ENCODE assay signal across 8 mouse cellular contexts in the genomic region with DNA sequence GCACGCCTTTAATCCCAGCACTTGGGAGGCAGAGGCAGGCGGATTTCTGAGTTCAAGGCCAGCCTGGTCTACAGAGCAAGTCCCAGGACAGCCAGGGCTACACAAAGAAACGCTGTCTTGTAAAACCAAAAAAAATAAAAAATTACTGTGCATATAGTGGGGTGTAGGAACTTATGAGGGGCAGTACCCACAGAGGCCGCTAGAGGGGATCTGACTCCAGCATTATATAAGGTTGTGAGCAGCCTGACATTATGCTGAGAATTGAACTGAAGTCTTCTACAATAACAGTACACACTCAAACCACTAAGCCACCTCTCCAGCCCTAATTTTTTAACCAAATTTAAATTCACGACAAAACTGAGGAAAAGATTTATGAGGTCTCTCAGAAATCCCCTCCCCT. TPM values are rescaled to one million over a fixed set of nuclear protein-coding genes. Genes with fewer than 3 reads are reported as not detected.
DNase-seq lines count a peak whose midpoint lies in the region; ATAC-seq and TF ChIP-seq lines count a peak whose summit lies in the region.

No protein-coding gene starts in this region.

- no peaks in the 10 kb centered on the region for H3K27me3 ChIP-seq in forebrain, embryonic 14.5 days (replicated peaks; ENCODE audit: control insufficient read depth, insufficient read depth, low read length)
- H3K27me3 ChIP-seq in lung, embryonic 14.5 days (ENCODE audit: insufficient read depth, low read length) = no peaks in the 10 kb centered on the region

- 57% methylated on average over 5 of the region's 5 CpGs for WGBS in forebrain, embryonic 14.5 days
- WGBS in lung, embryonic 14.5 days = 44% methylated on average over 5 of the region's 5 CpGs

- peak; percentile 83 for DNase-seq in MN1 (ENCODE audit: low spot score)
- DNase-seq in forebrain, embryonic 14.5 days (ENCODE audit: low spot score) = peak; percentile 78
- DNase-seq in layer of hippocampus, adult 8-10 months (ENCODE audit: low spot score in 2 of 2) = peak; percentile 23 to 63
- DNase-seq in lung, embryonic 14.5 days = peak; percentile 92
- peak; percentile 76 for DNase-seq in thymus, postnatal 4 days

- ATAC-seq in cerebellum, adult (ENCODE audit: insufficient number of reproducible peaks, low FRiP score, low TSS enrichment) = peak; percentile 74
- ATAC-seq in forebrain, embryonic 14.5 days = peak; percentile 95
- ATAC-seq in hematopoietic stem cell, adult 5-6 weeks (replicated peaks in 1 of 2; ENCODE audit: insufficient read depth in 1 of 2, low FRiP score in 2 of 2, low TSS enrichment in 1 of 2, low read depth in 1 of 2, poor library complexity in 2 of 2, severe bottlenecking in 2 of 2) = peak; percentile 93 to 94
- peak; percentile 86 for ATAC-seq in lung, embryonic 14.5 days (ENCODE audit: insufficient read depth)
- ATAC-seq in neutrophil, adult 5-6 weeks (ENCODE audit: extremely low read depth, insufficient number of reproducible peaks, low FRiP score, poor library complexity, severe bottlenecking) = peak; percentile 88

- no peaks in the 10 kb centered on the region for H3K4me1 ChIP-seq in forebrain, embryonic 14.5 days (ENCODE audit: control insufficient read depth, insufficient read depth, low read length)
- no peaks in the 10 kb centered on the region for H3K4me1 ChIP-seq in lung, embryonic 14.5 days (ENCODE audit: insufficient read depth)

- peaks cover 46% of the 10 kb centered on the region for H3K36me3 ChIP-seq in forebrain, embryonic 14.5 days (ENCODE audit: control insufficient read depth, insufficient read depth, low read length)
- H3K36me3 ChIP-seq in lung, embryonic 14.5 days (ENCODE audit: insufficient read depth) = peaks cover 44% of the 10 kb centered on the region

- no peak overlapping the region for H3K27ac ChIP-seq in forebrain, embryonic 14.5 days (ENCODE audit: low read depth, low read length)
- no peak overlapping the region for H3K27ac ChIP-seq in lung, embryonic 14.5 days (ENCODE audit: low read depth)

- H3K9me3 ChIP-seq in forebrain, embryonic 14.5 days (replicated peaks; ENCODE audit: control insufficient read depth, low read length) = no peaks in the 10 kb centered on the region
- H3K9me3 ChIP-seq in lung, embryonic 14.5 days (ENCODE audit: low read depth, low read length) = no peaks in the 10 kb centered on the region

- H3K4me2 ChIP-seq in forebrain, embryonic 14.5 days (ENCODE audit: low read length) = no peak overlapping the region
- H3K4me2 ChIP-seq in lung, embryonic 14.5 days = no peak overlapping the region

- H3K4me3 ChIP-seq in forebrain, embryonic 14.5 days (ENCODE audit: low read depth, low read length) = no peak overlapping the region
- H3K4me3 ChIP-seq in lung, embryonic 14.5 days (ENCODE audit: low read depth, low read length) = no peak overlapping the region

- no peak overlapping the region for H3K9ac ChIP-seq in forebrain, embryonic 14.5 days (ENCODE audit: low read length)
- no peak overlapping the region for H3K9ac ChIP-seq in lung, embryonic 14.5 days

- TF ChIP-seq CTCF in lung, embryonic 14.5 days (IDR thresholded peaks at IDR 0.05; ENCODE audit: low read depth) = peak; percentile 83

RNA-seq across cellular contexts. Expression of a gene that starts 30.2 kb away (rescaled TPM):
- 61.4 and 66.9 TPM in 2 replicates for polyA plus RNA-seq in forebrain, embryonic 14.5 days (2014; fragmentation: Nextera tagmentation; extraction: Ambion mirVana)
- 71.9 and 72.7 TPM in 2 replicates for total RNA-seq in hematopoietic stem cell, adult 5-6 weeks (2017)
- 10 to 100 TPM; 36.9 to 50.4 (median 42.3) TPM for total RNA-seq in layer of hippocampus, adult 8-10 months (2022)
- polyA plus RNA-seq in lung, embryonic 14.5 days (2014; fragmentation: Nextera tagmentation; extraction: Ambion mirVana) = 88.4 and 96.9 TPM in 2 replicates
- total RNA-seq in neutrophil, adult 5-6 weeks (2017) = 47.3 and 54.4 TPM in 2 replicates
